Mouse (Mus musculus) embryonic fibroblast, embryonic 13.5 days (primary cell): ENCODE measurements at regions not wholly inside any gene's neighbourhood (a gene's known extent, or its start where the extent isn't known, plus 50 kb on each side); places are given as distances from the start of the nearest gene placed in this dataset.
A peak's percentile ranks its signal among the peaks of the same experiment; 100 is the strongest.
"Not testable (repeated sequence)": the region's sequence is repeated elsewhere in the genome, so short reads cannot be mapped to it uniquely, and the experiment has no call there.

ENCODE experiments used
- H3K27ac ChIP-seq: 2 replicates; pipeline ENCODE4 v1.5.1; 2012; ENCODE audit warnings: low read length, control low read depth, inconsistent platforms; ENCODE audit not compliant: insufficient read depth
- H3K4me1 ChIP-seq: 2 replicates; pipeline ENCODE4 v1.6.1; 2011; ENCODE audit warnings: low read length; ENCODE audit not compliant: control insufficient read depth, insufficient read depth
- H3K4me3 ChIP-seq: 2 replicates; pipeline ENCODE4 v1.5.1; 2011; ENCODE audit warnings: mild to moderate bottlenecking, control low read depth, low read length; ENCODE audit not compliant: insufficient read depth
- CTCF ChIP-seq: IDR thresholded peaks from 2 replicates; pipeline ENCODE4 v1.5.1; 2011; ENCODE audit warnings: mild to moderate bottlenecking, control low read depth, low read length, moderate library complexity, borderline replicate concordance; ENCODE audit not compliant: insufficient read depth
- POLR2A ChIP-seq: IDR thresholded peaks from 2 replicates; pipeline ENCODE4 v1.6.1; 2011; ENCODE audit warnings: low read depth, mild to moderate bottlenecking, control low read depth, low read length, moderate library complexity

GRCm38 (mm10) chr17:4881473-4881872 is 112.7 kb upstream of the Arid1b start:
- H3K4me3 ChIP-seq: no peak overlapping the region
- no peak overlapping the region for H3K27ac ChIP-seq

GRCm38 (mm10) chr17:4884083-4884482 is 110.0 kb upstream of the Arid1b start:
- no peak for TF ChIP-seq CTCF
- H3K4me1 ChIP-seq: no peaks in the 10 kb centered on the region
- no peak overlapping the region for H3K27ac ChIP-seq
- H3K4me3 ChIP-seq: no peak overlapping the region

More at GRCm38 (mm10) chr17:4881473-4881872, 112.7 kb upstream of the Arid1b start:
- H3K4me1 ChIP-seq: no peaks in the 10 kb centered on the region
- no peak for TF ChIP-seq CTCF
- TF ChIP-seq POLR2A: no peak

GRCm38 (mm10) chr17:4884761-4885160 is 109.4 kb upstream of the Arid1b start:
- no peak overlapping the region for H3K4me3 ChIP-seq
- H3K27ac ChIP-seq: no peak overlapping the region
- TF ChIP-seq POLR2A: no peak
- TF ChIP-seq CTCF: no peak
- no peaks in the 10 kb centered on the region for H3K4me1 ChIP-seq

DNA sequence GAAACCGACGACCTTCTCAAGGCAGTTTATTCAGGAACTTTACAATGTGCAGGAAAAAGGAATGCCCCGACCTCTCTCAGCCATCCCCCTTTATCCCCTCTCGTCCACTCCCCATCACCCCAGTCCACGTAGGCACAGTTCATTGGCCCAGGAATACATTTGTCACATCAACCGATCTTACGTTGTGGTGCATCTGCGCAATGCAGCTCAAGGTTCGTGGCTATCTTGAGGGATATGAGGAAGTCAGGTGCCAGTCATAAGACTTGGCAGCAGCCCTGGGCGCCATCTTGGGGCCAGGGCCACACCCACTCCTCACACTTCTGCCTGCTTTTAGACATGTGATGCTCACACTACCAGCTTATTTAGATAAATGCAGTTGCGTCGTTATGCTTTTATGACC is 106.8 kb upstream of the Arid1b start:
- not testable (repeated sequence) for H3K27ac ChIP-seq, H3K4me1 ChIP-seq, H3K4me3 ChIP-seq

- no peak for TF ChIP-seq POLR2A
- TF ChIP-seq CTCF: no peak
- H3K27ac ChIP-seq: no peak overlapping the region
- no peaks in the 10 kb centered on the region for H3K4me1 ChIP-seq
- no peak overlapping the region for H3K4me3 ChIP-seq
These were observed 104.6 kb upstream of the Arid1b start for GRCm38 (mm10) chr17:4889577-4889976.

DNA sequence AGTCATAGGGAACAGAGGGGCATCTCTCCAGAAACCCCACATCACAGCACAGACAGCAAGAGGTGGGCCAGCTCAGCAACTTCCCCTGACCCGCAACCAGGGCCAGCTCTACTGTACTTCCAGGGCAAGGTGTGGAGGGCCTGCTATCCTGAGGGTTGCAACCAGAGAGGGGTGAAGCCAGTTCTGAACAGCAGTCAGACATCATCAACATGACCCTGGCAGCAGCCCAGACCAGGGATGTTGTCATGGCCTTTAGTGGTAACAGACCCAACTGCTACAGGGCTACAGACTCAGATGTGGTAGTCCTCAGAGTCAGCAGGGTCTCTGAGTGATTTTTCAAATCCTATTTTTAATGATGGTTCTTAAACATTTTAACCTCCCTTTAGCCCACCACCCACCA is 104.0 kb upstream of the Arid1b start:
- no peak overlapping the region for H3K27ac ChIP-seq
- TF ChIP-seq POLR2A: no peak
- no peak for TF ChIP-seq CTCF
- no peak overlapping the region for H3K4me3 ChIP-seq
- no peaks in the 10 kb centered on the region for H3K4me1 ChIP-seq

DNA sequence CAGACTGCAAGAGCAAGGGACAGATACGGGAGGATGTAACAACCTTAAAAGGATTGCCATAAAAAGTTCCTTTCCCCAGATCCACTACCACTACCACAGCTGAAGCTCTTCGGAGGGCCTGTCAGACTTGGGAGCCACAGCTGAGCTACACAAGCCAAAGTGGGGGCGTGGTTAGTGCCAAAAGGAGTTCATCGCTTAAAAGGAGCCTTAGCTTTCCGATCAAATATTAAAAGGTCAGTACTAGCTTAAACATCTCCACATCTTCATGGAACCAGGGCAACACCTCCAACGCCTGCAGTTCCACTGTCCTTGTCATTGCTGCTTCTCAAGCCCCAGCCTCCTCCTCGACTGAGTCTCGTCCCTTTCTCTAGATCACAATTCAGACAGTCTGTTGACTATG is 102.6 kb upstream of the Arid1b start:
- no peaks in the 10 kb centered on the region for H3K4me1 ChIP-seq
- H3K4me3 ChIP-seq: no peak overlapping the region
- TF ChIP-seq CTCF (no peak), POLR2A (no peak)

DNA sequence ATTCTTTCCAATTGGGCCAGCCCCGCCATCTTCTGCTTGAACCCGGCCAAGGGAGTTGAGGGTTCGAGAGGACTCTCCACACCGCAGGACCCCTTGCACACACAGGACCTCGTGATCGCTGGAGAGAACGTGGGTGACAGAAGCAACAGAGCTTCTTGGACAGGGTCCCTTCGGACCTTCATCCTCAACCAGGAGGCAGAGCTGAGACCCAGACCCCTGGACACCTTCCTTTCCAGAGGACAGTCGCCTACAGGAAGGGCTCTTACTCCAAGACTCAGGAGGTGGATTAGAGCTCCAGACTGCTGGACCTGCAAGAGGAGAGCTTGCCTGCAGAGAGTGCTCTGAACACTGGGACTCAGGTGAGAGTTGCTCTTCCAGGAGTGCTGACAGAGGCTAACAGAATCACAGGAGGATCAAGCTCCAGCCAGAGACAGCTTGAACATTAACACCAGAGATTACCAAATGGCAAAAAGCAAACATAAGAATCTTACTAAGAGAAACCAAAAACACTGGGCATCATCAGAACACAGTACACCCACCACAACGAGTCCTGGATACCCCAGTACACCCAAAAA is 99.3 kb upstream of the Arid1b start:
- not testable (repeated sequence) for H3K4me3 ChIP-seq, H3K27ac ChIP-seq, H3K4me1 ChIP-seq

More for the DNA sequence above, 102.6 kb upstream of the Arid1b start:
- H3K27ac ChIP-seq: no peak overlapping the region

DNA sequence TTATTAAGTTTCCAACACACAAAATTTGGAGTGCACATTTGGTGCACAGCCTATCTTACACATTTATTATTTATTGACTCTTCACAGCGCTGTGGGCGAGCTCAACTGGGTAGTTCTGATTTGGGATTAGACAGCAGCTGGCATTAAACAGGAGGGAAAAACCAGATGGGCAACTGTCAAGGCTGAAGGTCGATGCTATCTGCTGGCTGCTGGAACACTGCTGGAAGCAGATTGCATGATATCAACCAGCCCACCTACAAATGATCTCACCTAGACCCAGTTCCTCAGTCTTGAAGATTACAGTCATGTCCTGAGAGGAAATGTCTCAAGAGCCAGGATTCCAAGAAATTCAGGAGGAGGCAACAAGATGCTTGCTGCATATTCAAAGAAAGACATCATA is 91.0 kb upstream of the Arid1b start:
- no peak for TF ChIP-seq CTCF
- TF ChIP-seq POLR2A: no peak
- Histone ChIP-seq H3K4me3 (no peak overlapping the region), H3K4me1 (no peaks in the 10 kb centered on the region), H3K27ac (no peak overlapping the region)

DNA sequence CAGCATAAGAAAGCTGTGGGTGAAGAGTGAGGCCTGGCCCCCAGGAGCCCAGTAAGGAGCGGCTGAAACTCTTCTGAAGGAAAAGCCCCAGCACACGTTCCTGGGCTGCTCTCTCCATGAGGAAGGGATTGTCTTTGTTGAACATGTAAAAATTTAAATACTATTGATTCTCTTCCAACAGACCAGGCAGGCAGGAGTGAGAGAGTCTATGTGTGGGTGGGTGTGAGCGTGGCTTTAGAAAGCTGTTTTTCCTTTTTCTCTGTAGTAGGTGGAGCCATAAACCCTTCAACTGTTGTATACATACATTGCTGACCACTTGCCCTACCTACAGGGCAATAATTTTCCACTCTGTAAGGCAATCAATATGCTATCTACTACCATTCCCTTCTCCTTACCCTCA is 87.6 kb upstream of the Arid1b start:
- TF ChIP-seq POLR2A (no peak), CTCF (no peak)
- no peak overlapping the region for H3K4me3 ChIP-seq
- H3K27ac ChIP-seq: peak overlapping the region; percentile 93; the same call in 1 of the 2 replicates
- H3K4me1 ChIP-seq: no peaks in the 10 kb centered on the region

DNA sequence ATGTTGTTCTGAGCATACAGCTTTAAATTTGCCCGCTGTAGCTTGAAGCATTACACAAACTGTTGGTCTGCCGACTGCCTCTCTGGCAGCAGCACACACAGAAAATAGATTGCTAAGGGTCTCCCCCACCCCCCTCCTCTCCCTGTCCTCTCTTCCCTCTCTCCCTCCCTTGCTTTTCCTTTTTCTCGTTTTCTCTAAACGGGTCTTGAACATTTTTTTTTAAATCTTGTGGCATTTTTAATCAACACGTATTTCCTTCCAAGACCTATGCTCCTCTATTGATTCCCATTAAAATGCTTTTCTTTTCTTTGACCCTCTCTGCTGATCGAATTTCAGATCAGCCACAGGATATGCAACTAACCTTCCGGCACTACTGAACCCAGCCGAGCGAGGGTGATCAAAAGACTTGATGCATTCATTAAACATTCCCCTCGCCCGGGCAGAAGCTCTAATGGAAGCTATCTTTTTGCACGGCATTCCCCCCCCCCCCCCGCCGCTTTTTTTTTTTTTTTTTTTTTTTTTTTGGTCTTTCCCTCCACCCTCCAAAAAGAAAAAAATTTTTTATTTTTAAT is 86.9 kb upstream of the Arid1b start:
- TF ChIP-seq POLR2A (peak; percentile 32; the same call in 1 of the 2 replicates), CTCF (no peak)
- Histone ChIP-seq H3K4me3 (peak overlapping the region; percentile 33), H3K27ac (peak overlapping the region; percentile 93), H3K4me1 (no peaks in the 10 kb centered on the region)
